Mouse (Mus musculus): Measurements from ENCODE around the gene Rnls. TPM values are rescaled to one million over a fixed set of nuclear protein-coding genes. Genes with fewer than 3 reads are reported as not detected.
"Not testable (repeated sequence)": the region's sequence is repeated elsewhere in the genome, so short reads cannot be mapped to it uniquely, and the experiment has no call there.

Rnls gene
- 1.7 and 1.9 TPM in 2 replicates for polyA plus RNA-seq (2012; rRNA removed)

GRCm38 (mm10) chr19:33391651-33392382 lies at the start of gene Rnls:
Rnls (minus strand) TSS chr19:33392295.
- Histone ChIP-seq H3K4me1 (ENCODE audit: control insufficient read depth, insufficient read depth, low read length) (no peaks in the 10 kb centered on the region; the same call in 1 of the 2 replicates), H3K4me3 (replicated peaks; ENCODE audit: extremely low read depth, low read depth, low read length) (peak within 1 kb of the TSS; percentile 77)
- TF ChIP-seq POLR2A (IDR thresholded peaks at IDR 0.05; ENCODE audit: borderline replicate concordance, extremely low read depth, low read depth, low read length) (peak; percentile 84; the same call in 1 of the 2 replicates), CTCF (IDR thresholded peaks at IDR 0.05; ENCODE audit: insufficient read depth, low read length) (no peak)
- WGBS = under 1% methylated on average over 48 of the region's 48 CpGs
- peak; percentile 86 for DNase-seq

- no peak for TF ChIP-seq CTCF (IDR thresholded peaks at IDR 0.05; ENCODE audit: insufficient read depth, low read length)
- TF ChIP-seq POLR2A (IDR thresholded peaks at IDR 0.05; ENCODE audit: borderline replicate concordance, extremely low read depth, low read depth, low read length) = no peak
- 22% methylated on average over 2 of the region's 2 CpGs for WGBS
- H3K4me3 ChIP-seq (replicated peaks; ENCODE audit: extremely low read depth, low read depth, low read length) = no peak overlapping the region
- no peak for DNase-seq
- no peaks in the 10 kb centered on the region for H3K4me1 ChIP-seq (ENCODE audit: control insufficient read depth, insufficient read depth, low read length)
Measured at GRCm38 (mm10) chr19:33429457-33429856, 37.4 kb upstream of the Rnls start.

GRCm38 (mm10) chr19:33419368-33419767 lies 27.3 kb upstream of the Rnls start:
- 80% methylated on average over 9 of the region's 9 CpGs for WGBS
- not testable (repeated sequence) for DNase-seq

GRCm38 (mm10) chr19:33380825-33381224 lies 11.3 kb downstream of the Rnls start:
- no peak for TF ChIP-seq CTCF (IDR thresholded peaks at IDR 0.05; ENCODE audit: insufficient read depth, low read length)
- TF ChIP-seq POLR2A (IDR thresholded peaks at IDR 0.05; ENCODE audit: borderline replicate concordance, extremely low read depth, low read depth, low read length) = no peak
- no peak overlapping the region for H3K4me3 ChIP-seq (replicated peaks; ENCODE audit: extremely low read depth, low read depth, low read length)

More at GRCm38 (mm10) chr19:33419368-33419767, 27.3 kb upstream of the Rnls start:
- H3K4me3 ChIP-seq (replicated peaks; ENCODE audit: extremely low read depth, low read depth, low read length); H3K4me1 ChIP-seq (ENCODE audit: control insufficient read depth, insufficient read depth, low read length): not testable (repeated sequence)

GRCm38 (mm10) chr19:33380386-33380785 lies 11.7 kb downstream of the Rnls start:
- 11% methylated on average over 3 of the region's 3 CpGs for WGBS
- TF ChIP-seq POLR2A (IDR thresholded peaks at IDR 0.05; ENCODE audit: borderline replicate concordance, extremely low read depth, low read depth, low read length) (no peak), CTCF (IDR thresholded peaks at IDR 0.05; ENCODE audit: insufficient read depth, low read length) (peak; percentile 46; the same call in 1 of the 2 replicates)
- no peak overlapping the region for H3K4me3 ChIP-seq (replicated peaks; ENCODE audit: extremely low read depth, low read depth, low read length)
- no peaks in the 10 kb centered on the region for H3K4me1 ChIP-seq (ENCODE audit: control insufficient read depth, insufficient read depth, low read length)
- no peak for DNase-seq

More at GRCm38 (mm10) chr19:33380825-33381224, 11.3 kb downstream of the Rnls start:
- 63% methylated on average over 2 of the region's 2 CpGs for WGBS
- no peaks in the 10 kb centered on the region for H3K4me1 ChIP-seq (ENCODE audit: control insufficient read depth, insufficient read depth, low read length)
- no peak for DNase-seq

GRCm38 (mm10) chr19:33368808-33369207 lies 23.3 kb downstream of the Rnls start:
- Histone ChIP-seq H3K4me1 (ENCODE audit: control insufficient read depth, insufficient read depth, low read length) (no peaks in the 10 kb centered on the region), H3K4me3 (replicated peaks; ENCODE audit: extremely low read depth, low read depth, low read length) (no peak overlapping the region)
- 75% methylated on average over 2 of the region's 2 CpGs for WGBS
- no peak for TF ChIP-seq POLR2A (IDR thresholded peaks at IDR 0.05; ENCODE audit: borderline replicate concordance, extremely low read depth, low read depth, low read length)
- TF ChIP-seq CTCF (IDR thresholded peaks at IDR 0.05; ENCODE audit: insufficient read depth, low read length) = no peak
- no peak for DNase-seq

- Histone ChIP-seq H3K4me3 (replicated peaks; ENCODE audit: extremely low read depth, low read depth, low read length) (no peak overlapping the region), H3K4me1 (ENCODE audit: control insufficient read depth, insufficient read depth, low read length) (no peaks in the 10 kb centered on the region)
- DNase-seq = peak; percentile 51
- TF ChIP-seq POLR2A (IDR thresholded peaks at IDR 0.05; ENCODE audit: borderline replicate concordance, extremely low read depth, low read depth, low read length) (no peak), CTCF (IDR thresholded peaks at IDR 0.05; ENCODE audit: insufficient read depth, low read length) (peak; percentile 94)
- 2% methylated on average over 3 of the region's 3 CpGs for WGBS
Measured at GRCm38 (mm10) chr19:33366661-33367060, 25.4 kb downstream of the Rnls start.

- 22% methylated on average over 3 of the region's 3 CpGs for WGBS
- Histone ChIP-seq H3K4me1 (ENCODE audit: control insufficient read depth, insufficient read depth, low read length) (no peaks in the 10 kb centered on the region), H3K4me3 (replicated peaks; ENCODE audit: extremely low read depth, low read depth, low read length) (no peak overlapping the region)
- DNase-seq = no peak
- TF ChIP-seq POLR2A (IDR thresholded peaks at IDR 0.05; ENCODE audit: borderline replicate concordance, extremely low read depth, low read depth, low read length) = no peak
- TF ChIP-seq CTCF (IDR thresholded peaks at IDR 0.05; ENCODE audit: insufficient read depth, low read length) = no peak
Measured at GRCm38 (mm10) chr19:33357019-33357418, 35.1 kb downstream of the Rnls start.

GRCm38 (mm10) chr19:33340119-33340518 lies 52.0 kb downstream of the Rnls start:
- DNase-seq = no peak
- TF ChIP-seq POLR2A (IDR thresholded peaks at IDR 0.05; ENCODE audit: borderline replicate concordance, extremely low read depth, low read depth, low read length) (no peak), CTCF (IDR thresholded peaks at IDR 0.05; ENCODE audit: insufficient read depth, low read length) (no peak)
- H3K4me1 ChIP-seq (ENCODE audit: control insufficient read depth, insufficient read depth, low read length) = no peaks in the 10 kb centered on the region
- no peak overlapping the region for H3K4me3 ChIP-seq (replicated peaks; ENCODE audit: extremely low read depth, low read depth, low read length)
- 94% methylated on average over 1 of the region's 1 CpGs for WGBS

Measured in lung, adult 2 months (tissue).